Mouse (Mus musculus): ENCODE measurements around the gene Ndufb6.
A peak's percentile ranks its signal among the peaks of the same experiment; 100 is the strongest.
"Not testable (repeated sequence)": the region's sequence is repeated elsewhere in the genome, so short reads cannot be mapped to it uniquely, and the experiment has no call there.

Ndufb6 gene

DNA sequence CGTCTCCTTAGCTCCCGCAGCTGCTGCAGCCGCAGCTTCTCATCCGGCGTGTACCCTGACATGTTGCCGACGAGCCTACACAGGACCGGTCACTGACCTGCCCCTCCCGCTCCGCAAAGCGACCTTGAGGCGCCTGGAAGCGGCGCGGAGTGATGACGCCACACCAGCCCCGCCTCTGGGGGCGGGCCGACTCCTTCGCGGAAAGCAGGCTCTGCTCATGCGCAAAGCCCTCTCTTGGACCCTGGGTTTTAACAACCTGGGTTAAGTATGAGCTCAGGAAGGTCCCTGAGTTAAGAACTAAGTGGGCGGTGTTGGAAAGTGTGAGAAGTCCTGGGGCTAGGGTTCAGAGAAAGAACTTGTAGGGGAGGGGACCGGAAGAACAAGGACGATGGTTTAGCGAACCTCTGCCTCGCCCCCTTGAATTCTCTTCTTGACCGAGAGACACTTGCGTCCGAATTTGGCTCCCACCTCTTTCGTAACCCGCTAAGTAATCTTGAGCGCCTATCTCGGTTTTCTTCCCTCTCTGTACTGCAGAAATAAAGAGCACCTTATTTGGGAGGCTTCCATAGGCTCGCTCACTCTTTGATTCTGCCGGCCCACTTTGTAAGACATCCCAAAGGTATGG is at the start of gene Ndufb6:
Ndufb6 (minus strand) TSS at position 146 of the 625 bp plus-strand sequence.
- DNase-seq (ENCODE audit: low read depth, low spot score): peak; percentile 96

DNA sequence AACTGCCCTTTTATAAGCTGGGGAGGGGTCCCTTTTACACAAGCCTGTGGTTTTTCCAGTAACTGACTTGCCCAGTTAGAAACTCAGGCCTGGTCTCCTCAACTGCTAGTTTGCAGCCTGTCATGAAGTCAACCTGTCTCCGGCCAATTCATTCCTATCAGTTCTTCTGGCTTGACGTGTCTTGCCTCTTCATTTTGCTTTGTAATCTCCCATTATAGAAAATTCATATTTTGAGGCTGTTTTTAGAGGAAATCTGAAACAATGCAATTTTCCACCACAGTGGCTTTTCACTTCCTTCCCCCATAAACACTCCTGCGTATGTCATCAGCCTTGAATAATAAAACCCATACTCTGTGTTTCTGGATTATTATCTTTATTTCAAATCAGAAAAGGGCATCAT is 47.9 kb upstream of the Ndufb6 start:
- no peak for DNase-seq (ENCODE audit: low read depth, low spot score)

DNA sequence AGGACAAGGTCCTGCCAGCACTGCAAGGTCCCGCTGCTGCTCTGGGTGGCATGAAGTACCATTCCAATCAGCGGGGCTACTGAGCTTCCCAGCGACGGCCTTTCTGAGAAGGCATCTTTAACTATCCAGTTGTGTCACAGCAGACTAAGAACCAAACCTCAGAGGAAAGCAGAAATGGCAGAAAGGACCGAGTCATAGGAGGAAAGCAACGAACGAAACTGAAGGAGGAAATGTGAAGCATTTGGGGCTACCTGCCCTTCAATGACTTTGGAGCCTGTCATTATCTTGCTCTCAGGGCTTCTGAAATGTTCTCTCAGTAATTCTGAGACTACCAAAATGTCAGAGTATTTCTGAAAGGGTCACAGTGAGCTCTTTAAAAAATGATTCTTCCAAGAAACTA is 45.4 kb upstream of the Ndufb6 start:
- no peak for DNase-seq (ENCODE audit: low read depth, low spot score)

DNA sequence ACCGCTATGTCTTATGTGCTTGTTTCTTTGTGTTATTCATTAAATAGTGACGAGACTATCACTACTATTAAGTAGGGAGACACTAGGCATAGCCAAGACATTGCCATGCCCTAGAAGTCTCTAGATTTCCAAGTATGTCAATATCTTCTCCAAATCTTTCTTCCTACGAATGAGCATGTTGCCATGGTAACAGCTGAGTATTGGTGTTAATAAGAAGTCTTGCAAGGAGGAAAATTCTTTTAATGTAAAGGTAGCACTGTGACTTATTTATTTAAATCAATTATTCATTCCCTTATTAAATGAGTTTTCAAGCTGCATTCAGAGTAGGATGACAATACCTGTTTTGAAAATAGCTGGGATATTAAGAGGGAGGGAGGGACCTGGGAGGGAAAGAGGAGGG is 38.2 kb upstream of the Ndufb6 start:
- DNase-seq (ENCODE audit: low read depth, low spot score): no peak

DNA sequence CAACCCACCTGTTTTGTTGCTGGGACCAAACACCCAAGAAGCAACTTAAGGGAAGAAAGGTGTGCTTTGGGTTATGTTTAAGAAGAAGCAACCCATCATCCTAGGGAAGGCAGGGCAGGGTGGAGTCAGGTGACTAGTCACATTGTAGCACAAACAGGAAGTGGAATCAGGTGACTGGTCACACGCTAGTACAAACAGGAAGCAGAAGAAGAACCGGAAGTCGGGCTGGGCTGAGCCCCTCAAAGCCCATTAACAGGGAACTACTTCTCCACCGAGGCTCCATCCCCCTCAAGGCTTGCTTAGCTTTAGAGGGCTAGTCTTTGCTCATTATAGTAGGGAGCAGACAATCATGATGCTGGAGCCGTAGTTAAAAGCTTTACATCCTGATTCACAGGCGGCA is 33.8 kb upstream of the Ndufb6 start:
- DNase-seq (ENCODE audit: low read depth, low spot score): no peak

DNA sequence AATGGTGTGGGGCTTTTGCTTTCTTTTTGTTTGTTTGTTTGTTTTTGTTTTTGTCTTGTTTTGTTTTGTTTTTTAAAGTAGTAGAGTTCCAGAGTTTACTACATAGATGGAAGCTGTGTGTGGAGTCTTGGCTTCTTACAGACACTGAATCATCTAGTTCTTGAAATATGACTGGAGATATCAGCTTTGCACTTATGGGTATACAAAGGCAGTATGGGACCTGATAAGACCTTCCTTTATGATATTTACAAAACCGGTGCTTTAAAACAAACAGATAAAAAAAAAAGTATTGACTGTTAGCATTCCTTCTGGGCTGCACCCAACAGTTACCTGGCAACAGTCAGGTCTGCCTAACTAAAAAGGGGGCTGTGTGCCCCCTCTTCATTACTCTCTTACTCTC is 33.0 kb upstream of the Ndufb6 start:
- DNase-seq (ENCODE audit: low read depth, low spot score): no peak

DNA sequence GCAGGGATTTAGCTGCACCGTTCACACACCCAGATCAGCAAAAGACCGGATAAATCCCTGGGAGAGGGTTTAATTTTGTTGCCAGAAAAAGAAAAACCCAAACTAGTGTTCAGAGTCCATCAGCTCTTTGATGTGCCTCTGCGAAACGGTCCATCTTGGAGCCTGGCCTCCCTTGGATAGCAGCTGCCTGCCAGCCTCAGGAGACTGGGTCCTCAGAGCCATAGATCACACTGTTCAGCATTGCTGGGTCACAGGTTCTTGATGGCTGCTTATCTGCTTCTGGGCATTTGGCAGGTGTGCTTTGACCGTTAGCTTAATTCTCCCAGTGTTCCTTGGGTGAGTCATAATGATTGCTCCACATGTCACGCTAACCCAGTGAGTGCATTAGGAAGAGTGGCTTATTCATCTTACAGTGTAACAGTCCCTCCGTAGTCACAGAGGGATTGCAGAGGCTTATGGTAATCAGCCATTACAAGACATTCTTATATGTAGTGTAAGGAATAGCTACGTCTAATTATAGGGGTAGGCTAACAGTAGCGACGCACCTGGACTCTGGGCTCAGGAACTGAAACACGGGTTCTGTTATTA is 31.7 kb upstream of the Ndufb6 start:
- no peak for DNase-seq (ENCODE audit: low read depth, low spot score)

DNA sequence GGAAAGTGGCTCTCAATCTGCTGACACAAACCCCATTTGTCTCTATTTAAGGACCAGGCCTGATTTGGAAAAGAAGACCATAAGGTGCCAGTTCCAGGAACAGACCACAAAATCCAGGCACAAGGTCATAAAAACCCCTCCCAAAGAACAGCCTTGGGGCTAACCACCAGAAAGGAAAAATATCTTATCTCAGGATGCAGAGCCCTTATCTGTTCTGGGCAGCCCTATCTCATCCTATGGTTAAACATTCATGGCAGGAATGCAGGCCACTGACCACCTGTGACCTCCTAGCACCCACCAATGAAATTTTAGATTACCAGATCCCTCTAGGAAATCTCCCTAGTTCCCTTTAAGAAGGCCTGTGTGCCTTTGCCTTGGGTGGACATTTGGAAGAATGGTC is 30.5 kb upstream of the Ndufb6 start:
- DNase-seq (ENCODE audit: low read depth, low spot score): no peak

DNA sequence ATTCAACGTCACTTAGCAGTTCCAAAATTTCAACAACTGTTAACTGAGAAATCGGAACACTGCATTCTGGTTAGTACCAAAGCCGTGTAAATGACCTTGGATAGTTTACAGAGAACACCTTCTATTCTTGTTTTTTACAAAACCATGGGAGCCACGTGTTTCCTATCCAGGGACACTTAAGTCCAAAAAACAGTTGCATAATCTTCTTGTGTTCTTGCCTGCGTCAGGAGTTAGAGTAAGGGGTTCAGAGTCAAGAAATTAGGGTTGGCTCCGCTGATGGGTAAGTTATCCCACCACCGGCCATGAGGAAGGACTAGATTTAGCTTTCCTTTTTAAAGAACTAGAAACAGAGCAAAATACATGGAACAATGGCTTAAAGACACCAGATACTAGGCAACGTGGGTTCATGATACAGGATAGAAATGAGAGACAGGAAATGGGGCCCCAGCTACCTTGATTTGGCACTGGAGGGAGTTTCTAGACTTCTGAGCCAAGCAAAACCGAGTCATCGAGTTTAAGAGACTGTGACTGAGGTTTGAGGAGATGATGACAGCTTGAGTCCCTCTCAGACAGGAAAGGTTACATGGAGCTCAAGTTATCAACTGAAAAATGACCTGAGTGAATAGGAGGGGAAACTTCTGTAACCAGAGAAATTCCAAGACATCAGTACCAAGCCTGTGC is 23.4 kb upstream of the Ndufb6 start:
- no peak for DNase-seq (ENCODE audit: low read depth, low spot score)

DNA sequence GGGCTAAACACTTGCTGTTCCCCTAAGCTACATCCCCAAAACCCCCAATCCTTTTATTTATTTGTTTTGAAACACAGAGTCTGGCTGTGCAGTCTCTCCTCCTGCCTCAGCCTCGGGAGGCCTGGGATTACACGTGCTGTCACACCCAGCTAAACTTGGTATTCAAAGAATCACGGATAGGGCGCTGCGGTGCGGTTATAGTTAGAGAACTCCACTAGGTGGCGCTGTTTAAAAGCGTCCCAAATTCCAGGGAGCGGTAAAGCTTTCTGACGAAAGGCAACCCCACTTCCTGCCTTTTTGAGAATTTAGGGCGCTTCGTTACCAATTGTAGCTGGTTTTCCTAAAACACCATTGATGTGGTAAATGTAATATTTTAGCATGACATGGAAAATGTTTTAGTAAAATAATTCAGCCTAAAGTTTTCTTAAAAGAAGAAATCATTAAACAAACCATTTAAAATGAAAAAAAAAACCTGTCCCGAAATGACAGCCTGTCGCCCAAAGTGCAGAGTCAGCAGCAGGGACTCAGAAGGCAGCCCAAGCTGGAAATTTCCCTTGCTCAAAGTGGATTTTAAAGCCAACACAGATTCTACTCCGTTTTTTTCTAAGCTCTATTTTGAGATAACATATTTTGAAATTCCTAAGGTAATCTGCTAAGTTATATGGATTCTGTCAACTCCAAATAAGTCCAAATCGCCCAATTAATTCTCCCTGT is 22.0 kb upstream of the Ndufb6 start:
- DNase-seq (ENCODE audit: low read depth, low spot score): peak; percentile 36

DNA sequence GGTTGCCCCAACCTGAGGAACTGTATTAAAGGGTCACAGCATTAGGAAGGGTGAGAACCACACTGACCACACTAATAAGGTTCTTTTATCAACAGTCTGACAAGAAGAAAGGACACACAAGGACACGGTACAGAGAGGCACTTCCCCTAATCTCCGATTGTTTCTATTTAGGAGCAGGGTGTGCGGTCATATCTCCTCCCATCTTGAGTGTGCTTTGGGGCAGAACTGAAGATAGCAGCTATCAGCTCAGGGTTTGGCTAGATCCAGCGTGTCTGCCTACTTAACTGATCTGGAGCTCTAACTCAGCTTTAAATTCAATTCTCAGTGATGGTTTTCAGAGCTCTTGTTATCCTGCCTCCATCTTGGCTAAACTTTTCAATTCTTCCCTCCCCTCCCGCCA is 19.9 kb upstream of the Ndufb6 start:
- DNase-seq (ENCODE audit: low read depth, low spot score): no peak

DNA sequence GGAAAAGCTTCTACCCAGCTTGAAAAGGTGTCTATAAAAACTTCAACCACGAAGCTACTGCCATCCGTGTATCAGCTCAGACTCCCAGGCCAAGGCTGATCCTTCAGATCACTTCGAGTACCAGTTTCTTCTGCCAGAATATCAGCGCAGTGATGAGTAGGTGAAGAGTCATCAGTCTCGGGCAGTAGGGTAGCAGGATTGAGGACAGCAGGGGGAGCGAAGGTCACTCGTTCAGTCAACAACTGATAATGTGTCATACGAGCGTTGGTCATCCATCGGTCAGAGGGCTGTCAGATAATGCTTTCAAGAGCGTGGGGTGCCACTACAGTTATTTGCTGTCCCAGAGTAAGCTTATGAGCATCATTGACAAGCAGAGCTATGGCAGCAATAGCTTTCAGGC is 12.3 kb upstream of the Ndufb6 start:
- not testable (repeated sequence) for DNase-seq (ENCODE audit: low read depth, low spot score)

DNA sequence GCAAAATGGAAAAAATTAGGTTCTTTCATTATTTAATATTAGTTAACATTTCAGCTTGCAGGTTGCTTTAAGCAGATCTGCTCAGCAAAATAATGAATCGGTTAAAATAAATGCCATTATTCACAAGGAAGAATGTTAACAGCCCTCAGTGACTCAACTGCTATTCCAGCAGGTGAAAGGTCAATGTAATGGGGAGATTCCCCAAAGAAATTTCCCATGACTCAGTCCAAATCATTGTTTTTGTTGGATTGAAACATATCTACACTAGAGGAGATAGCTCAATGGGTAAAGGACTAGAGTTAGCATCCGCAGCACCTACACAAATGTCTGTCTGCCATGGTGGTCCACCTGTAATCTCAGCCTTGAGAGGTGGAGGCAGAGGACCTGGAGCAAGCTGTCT is 9.8 kb upstream of the Ndufb6 start:
- DNase-seq (ENCODE audit: low read depth, low spot score): no peak

DNA sequence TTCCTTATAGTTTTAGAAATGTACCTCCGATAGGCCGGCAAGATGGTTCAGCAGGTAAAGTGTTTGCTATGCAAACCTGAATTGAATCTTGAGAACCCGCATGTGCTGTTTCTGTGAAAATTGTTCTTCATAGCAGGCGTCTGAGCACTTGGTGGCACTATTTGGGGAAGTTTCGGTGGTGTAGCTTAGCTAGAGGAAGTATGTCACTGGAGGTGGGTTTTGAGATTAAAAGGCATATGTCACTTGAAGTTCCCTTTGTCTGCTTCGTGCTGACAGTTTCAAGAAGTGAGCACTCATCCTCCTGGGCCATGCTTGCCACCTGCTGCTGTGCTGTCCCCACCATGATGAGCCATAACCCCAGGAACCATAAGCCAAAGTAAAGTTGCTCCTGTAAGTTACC is 8.2 kb upstream of the Ndufb6 start:
- DNase-seq (ENCODE audit: low read depth, low spot score): no peak

DNA sequence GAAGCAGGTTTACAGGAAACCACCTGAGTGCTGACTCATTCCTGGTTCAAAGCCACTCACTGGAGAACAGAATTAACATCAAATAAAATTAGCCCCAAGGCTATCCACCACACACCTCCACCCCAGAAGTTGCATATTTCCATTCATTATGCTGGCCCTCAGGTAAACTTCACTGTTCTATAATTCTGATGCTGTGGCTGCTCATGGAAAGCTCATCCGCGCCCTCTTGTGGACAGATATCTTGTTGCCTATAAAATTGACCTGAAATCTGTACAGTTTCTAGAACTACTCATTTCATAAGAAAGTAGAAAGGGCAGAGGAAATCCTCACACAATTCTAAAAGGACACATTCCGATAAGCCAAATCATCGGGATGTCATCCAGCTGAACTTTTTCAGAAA is 6.4 kb upstream of the Ndufb6 start:
- DNase-seq (ENCODE audit: low read depth, low spot score): peak; percentile 14

DNA sequence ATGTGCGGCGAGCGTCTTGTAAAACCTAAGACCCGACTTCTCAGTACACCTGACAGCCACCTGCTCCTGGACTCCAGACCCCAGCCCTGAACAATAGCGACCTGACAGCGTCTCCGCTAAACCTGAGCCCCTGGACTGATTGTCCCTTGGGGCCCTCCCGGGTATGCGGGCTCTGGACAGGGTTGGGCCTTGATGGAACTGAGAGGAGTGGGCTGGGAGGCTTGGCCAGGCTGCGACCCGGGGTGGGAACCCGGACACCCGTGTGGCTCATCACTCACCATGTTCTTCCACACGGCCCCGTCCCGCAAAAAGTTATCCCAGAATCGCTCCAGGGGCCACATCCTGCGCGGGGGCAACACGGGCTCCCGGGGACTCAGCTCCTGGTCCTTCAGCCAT is 343 bp downstream of the Ndufb6 start:
- DNase-seq (ENCODE audit: low read depth, low spot score): no peak

DNA sequence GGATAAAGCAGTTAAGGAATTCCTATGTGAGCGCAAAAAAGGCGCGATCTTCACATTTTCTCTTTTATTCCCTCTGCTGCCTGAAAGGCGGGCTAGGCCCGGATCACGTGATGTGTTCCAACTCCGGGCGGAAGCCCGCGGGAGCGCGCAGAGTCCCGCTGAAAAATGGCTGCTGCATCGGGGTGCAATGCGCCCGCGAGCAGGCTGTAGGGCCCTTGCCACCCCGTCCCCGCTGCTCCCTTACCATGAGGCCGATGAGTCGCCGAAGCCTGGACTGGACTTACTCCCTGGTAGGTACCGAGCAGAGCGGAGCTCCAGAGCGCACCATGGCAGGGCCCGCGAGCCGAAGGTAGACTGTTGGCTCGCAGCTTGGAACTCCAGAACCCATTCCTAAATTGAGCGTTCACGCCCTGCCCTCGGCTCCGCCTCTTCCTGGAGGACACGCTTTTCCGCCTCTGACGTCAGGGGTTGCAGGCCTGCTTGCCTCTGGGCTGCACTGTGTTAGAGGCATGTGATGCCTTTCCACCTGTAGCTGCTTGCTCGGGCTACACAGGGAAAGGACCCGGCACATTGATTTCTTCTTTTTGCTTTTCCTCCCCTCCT is 9.7 kb downstream of the Ndufb6 start, which contains the start of the genes Smim27 and Topors:
Smim27 (plus strand) TSS at position 150 of the 603 bp plus-strand sequence.
Topors (minus strand) TSS at position 421 of the 603 bp plus-strand sequence.
- DNase-seq (ENCODE audit: low read depth, low spot score): peak; percentile 95

DNA sequence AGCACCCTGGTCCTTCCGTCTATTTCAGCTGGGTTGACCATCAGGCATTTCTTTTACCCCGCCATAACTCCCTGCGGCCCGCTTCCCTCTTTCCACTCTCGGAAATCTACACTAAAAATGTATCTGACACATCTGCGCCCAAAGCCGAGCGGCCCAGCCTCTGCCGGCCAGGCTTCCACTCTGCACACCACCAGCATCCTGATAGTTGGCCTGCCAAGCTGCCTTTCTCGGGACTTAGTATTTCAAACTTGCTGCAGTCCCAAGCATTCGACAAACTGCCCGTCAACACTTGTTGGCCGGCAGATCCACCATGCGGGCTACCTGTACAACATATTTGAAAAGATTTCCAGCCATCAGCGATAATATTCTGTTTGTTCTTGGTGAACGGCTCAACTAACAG is 10.4 kb downstream of the Ndufb6 start:
- no peak for DNase-seq (ENCODE audit: low read depth, low spot score)

DNA sequence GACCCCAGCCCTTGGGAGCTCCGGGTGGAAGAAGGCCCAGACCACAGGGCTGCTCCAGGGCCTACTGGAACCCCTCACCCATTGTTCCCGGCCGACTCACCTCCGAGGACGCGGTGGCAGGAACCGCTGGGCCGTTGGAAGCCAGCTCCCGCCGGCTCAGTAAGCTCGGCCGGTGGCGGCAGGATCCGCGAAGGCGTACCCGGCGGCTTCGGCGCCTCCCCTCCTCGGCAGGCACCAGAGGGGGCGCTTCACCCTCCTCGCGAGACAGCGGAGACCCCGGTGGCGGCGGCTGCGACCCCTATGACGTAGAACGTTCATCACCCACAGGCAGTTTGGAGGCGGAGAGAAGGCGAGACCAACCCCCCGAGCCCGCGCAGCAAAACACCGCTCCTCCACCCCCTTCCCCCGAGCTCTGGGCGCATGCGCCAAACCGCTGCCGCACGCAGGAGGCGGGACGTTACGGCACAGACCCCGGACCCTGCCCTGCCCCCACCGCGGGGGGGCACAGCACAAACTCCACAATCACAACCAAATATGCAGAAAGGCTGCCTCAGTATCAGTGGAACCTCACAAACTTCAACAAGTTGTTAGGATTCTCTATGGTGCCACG is 10.9 kb downstream of the Ndufb6 start:
- DNase-seq (ENCODE audit: low read depth, low spot score): peak; percentile 81

DNA sequence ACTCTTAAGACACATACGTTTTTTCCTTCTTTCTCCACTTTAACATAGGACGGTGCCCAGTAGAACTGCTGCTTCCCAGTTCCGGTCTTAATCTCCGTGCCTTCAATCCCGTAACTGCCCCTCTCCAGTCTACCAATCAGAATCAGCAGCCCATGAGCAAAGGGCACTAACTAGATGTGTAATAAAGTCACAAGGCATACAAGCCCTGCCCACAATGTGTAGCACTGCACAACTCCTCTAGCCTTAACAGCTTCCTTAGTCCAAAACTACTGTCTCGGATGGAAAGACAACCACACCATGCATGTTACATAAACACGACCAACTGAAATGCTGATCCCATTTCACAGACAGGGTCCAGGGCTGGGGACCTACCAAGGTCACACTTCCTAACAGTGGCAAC is 11.5 kb downstream of the Ndufb6 start:
- peak; percentile 5 for DNase-seq (ENCODE audit: low read depth, low spot score)

DNA sequence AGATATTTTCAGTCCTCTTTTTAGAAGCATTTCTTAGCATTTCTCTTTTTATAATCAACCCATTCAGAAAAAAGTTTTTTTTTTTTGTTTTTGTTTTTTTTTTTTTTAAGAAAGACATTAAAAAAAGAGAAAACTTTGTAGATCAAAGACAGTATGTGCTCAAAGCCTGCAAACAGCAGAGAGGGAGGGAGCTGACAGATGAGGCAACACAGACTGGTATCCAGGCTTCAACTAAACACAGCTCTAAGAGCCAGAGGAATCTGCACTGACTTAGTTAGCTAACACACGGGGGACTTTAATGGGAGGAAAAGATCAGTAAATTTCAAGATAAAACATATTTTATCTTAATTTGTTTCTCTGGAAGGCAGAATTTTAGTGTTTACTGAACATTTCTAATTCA is 14.9 kb downstream of the Ndufb6 start:
- DNase-seq (ENCODE audit: low read depth, low spot score): no peak
